Mouse (Mus musculus) heart, adult 2 months (tissue): ENCODE data around the gene Bsg.

Experiments used
- CTCF ChIP-seq: fragments of 200-600 bp; IDR thresholded peaks from 2 replicates; pipeline ENCODE4 v1.8.1; 2022; ENCODE audit warnings: antibody characterized with exemption, mild to moderate bottlenecking, moderate library complexity
- EP300 ChIP-seq: fragments of 200-500 bp; IDR thresholded peaks from 2 replicates; pipeline ENCODE4 v1.6.1; 2011; ENCODE audit warnings: low read depth, low read length, control low read depth; ENCODE audit not compliant: insufficient read depth
- POLR2A ChIP-seq: fragments of 200-500 bp; IDR thresholded peaks from 2 replicates; pipeline ENCODE4 v1.6.1; 2011; ENCODE audit warnings: mild to moderate bottlenecking, low read depth, low read length, control low read depth; ENCODE audit not compliant: insufficient read depth

DNA sequence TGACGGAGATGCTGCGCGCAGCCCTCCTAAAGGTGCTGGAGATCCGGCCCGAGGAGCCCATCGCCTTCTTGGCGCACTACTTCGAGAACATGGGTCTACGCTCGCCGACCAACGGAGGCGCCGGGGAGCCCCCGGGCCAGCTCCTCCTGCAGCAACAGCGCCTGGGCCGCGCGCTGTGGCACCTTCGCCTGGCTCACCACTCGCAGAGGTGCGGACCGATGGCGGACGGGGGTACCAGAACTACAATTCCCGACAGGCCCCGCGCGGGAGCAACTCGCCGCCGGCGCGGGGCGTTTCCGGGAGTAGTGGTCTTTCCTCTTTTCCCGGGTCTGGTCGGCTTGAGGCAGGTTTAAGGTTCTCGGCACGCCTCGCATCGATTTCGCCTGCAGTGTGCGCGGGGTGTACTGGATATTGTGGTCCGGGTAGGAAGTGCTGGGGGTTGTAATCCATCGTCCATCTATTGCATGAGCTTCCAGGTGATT is 34.7 kb upstream of the Bsg start:
- TF ChIP-seq POLR2A (no peak), CTCF (no peak), EP300 (no peak)
